Mouse (Mus musculus): ENCODE results near the gene Impdh1.

DNA sequence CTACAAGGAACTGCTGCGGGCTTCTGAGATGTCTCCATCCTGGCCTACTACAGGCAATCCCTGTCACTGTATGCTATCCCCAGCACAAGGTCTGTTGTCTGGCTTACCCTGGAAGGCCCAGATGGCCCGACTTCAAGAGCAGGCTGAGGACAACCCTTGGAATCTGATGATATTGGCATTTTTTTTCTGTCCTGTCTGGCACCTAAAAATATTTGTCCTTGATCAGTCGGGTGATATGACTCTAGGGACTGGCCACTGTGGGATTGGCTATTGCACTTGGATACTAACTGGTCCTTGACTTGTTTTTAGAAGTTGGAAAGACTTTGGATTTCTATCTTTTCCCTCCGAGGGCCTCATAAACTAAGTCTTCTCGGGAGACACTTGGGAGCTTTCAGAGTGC, 45.7 kb upstream of the Impdh1 start:
- TF ChIP-seq CTCF (IDR thresholded peaks at IDR 0.05; ENCODE audit: extremely low read depth, insufficient read length, insufficient replicate concordance, low read depth, low read length), result no peak
- TF ChIP-seq POLR2A (IDR thresholded peaks at IDR 0.05; ENCODE audit: low read depth, low read length), result no peak

Measured in small intestine, adult 2 months (tissue).